In the genomic region with DNA sequence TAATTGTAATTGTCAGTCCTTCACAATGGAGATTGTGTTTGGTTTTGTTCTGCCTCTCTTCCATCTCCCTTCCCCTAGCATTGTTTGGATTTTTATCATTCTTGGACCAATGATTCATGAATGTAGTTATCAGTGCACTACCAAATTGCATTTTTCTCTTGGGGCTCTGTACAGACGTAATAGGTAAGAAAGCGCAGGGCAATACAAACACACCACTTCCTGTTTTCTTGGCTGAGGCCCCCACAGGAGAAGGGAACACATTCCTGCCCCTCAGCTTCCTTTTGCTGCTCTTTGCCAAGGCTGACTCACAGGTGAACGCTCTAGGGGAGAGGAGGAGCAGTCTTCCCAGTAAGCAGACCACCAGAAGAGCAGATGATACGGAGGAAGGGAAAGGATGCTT, we compare ENCODE assay signal across 16 mouse cellular contexts. TPM values are rescaled to one million over a fixed set of nuclear protein-coding genes. Genes with fewer than 3 reads are reported as not detected.
DNase-seq lines count a peak whose midpoint lies in the region; ATAC-seq and TF ChIP-seq lines count a peak whose summit lies in the region.
"Had no signal": no experiment of that assay in that cellular context is flagged by ENCODE, and none has a peak within 500 bp of the region (broad histone marks: within the 10 kb centered on the region; RNA-seq: fewer than 3 reads in every experiment).

No protein-coding gene starts in this region.

- TF ChIP-seq CTCF in C2C12 (IDR thresholded peaks at IDR 0.05; ENCODE audit: control insufficient read depth, insufficient read depth, insufficient read length) (no peak), MEL (IDR thresholded peaks at IDR 0.05 in 2 of 3, conservative IDR thresholded peaks at IDR 0.05 in 1 of 3; ENCODE audit: control insufficient read depth in 1 of 3, insufficient read depth in 1 of 3, low read depth in 2 of 3, low read length in 3 of 3, poor library complexity in 1 of 3, severe bottlenecking in 1 of 3) (no peak)

- WGBS in heart, embryonic 14.5 days = 24% methylated on average over 4 of the region's 4 CpGs
- 81% methylated on average over 4 of the region's 4 CpGs for WGBS in hindbrain, embryonic 14.5 days

- peaks cover 6% of the 10 kb centered on the region in 2 experiments; a peak in 3 of 4 replicates for H3K4me1 ChIP-seq in heart, embryonic 14.5 days (ENCODE audit: control insufficient read depth in 2 of 2, insufficient read depth in 2 of 2, low read length in 2 of 2)
- H3K4me1 ChIP-seq in MEL (ENCODE audit: control insufficient read depth in 1 of 2, insufficient read depth in 2 of 2, low read length in 2 of 2) = no peaks in the 10 kb centered on the region
- H3K4me1 ChIP-seq in hindbrain, embryonic 14.5 days (replicated peaks; ENCODE audit: control insufficient read depth, insufficient read depth, low read length) = no peaks in the 10 kb centered on the region
- H3K4me1 ChIP-seq: neural tube, embryonic 13.5 days had no signal

- H3K27me3 ChIP-seq in heart, embryonic 14.5 days (ENCODE audit: control insufficient read depth, insufficient read depth, low read length) = no peaks in the 10 kb centered on the region
- no peaks in the 10 kb centered on the region for H3K27me3 ChIP-seq in C2C12 (ENCODE audit: control insufficient read depth, insufficient read depth, insufficient read length)
- peaks cover 0 to 3% of the 10 kb centered on the region in 2 experiments; a peak in 1 of 4 replicates for H3K27me3 ChIP-seq in MEL (ENCODE audit: control insufficient read depth in 1 of 2, insufficient read depth in 2 of 2, low read length in 2 of 2)
- no peaks in the 10 kb centered on the region for H3K27me3 ChIP-seq in hindbrain, embryonic 14.5 days (ENCODE audit: control insufficient read depth, insufficient read depth, low read length)
- H3K27me3 ChIP-seq: heart, embryonic 13.5 days; neural tube, embryonic 13.5 days had no signal

- H3K4me2 ChIP-seq in heart, embryonic 14.5 days (ENCODE audit: low read length) = no peak overlapping the region
- H3K4me2 ChIP-seq in hindbrain, embryonic 14.5 days (replicated peaks) = no peak overlapping the region
- H3K4me2 ChIP-seq: heart, embryonic 13.5 days; neural tube, embryonic 13.5 days had no signal

- no peak overlapping the region for H3ac ChIP-seq in C2C12 (ENCODE audit: control insufficient read depth, insufficient read length, low read depth)

- no peaks in the 10 kb centered on the region for H3K79me3 ChIP-seq in C2C12 (ENCODE audit: low read depth)

- H3K9ac ChIP-seq in heart, embryonic 14.5 days (ENCODE audit: low read length) = no peak overlapping the region
- H3K9ac ChIP-seq in MEL (ENCODE audit: control insufficient read depth, low read depth, low read length, poor library complexity, severe bottlenecking) = no peak overlapping the region
- no peak overlapping the region for H3K9ac ChIP-seq in hindbrain, embryonic 14.5 days
- H3K9ac ChIP-seq: heart, embryonic 13.5 days; neural tube, embryonic 13.5 days had no signal

- no peak for TF ChIP-seq EP300 in MEL (IDR thresholded peaks at IDR 0.05; ENCODE audit: low read depth in 1 of 2, low read length in 2 of 2)

- H3K27ac ChIP-seq in heart, embryonic 14.5 days (replicated peaks in 1 of 2; ENCODE audit: control insufficient read depth in 1 of 2, insufficient read depth in 1 of 2, low read depth in 2 of 2, low read length in 2 of 2) = no peak overlapping the region
- H3K27ac ChIP-seq in MEL (ENCODE audit: control insufficient read depth, low read depth, low read length) = no peak overlapping the region
- H3K27ac ChIP-seq in hindbrain, embryonic 14.5 days = no peak overlapping the region
- H3K27ac ChIP-seq: heart, embryonic 13.5 days; hindbrain, postnatal 0 days; neural tube, embryonic 13.5 days had no signal

- H3K79me2 ChIP-seq in C2C12 (ENCODE audit: control insufficient read depth, insufficient read depth) = no peaks in the 10 kb centered on the region
- H3K79me2 ChIP-seq in MEL (ENCODE audit: control insufficient read depth, insufficient read depth, low read length, poor library complexity) = no peaks in the 10 kb centered on the region

- intact Hi-C loops in heart, postnatal 10 days (cut with DNase I) = no loop called here

- no peak overlapping the region for H3K4me3 ChIP-seq in heart, embryonic 14.5 days (ENCODE audit: control insufficient read depth in 1 of 2, insufficient read depth in 1 of 2, low read depth in 1 of 2, low read length in 2 of 2)
- no peak overlapping the region for H3K4me3 ChIP-seq in C2C12 (ENCODE audit: insufficient read depth, poor library complexity, severe bottlenecking)
- no peak overlapping the region for H3K4me3 ChIP-seq in MEL (ENCODE audit: control insufficient read depth in 1 of 2, insufficient read depth in 1 of 2, low read depth in 2 of 2, low read length in 2 of 2)
- no peak overlapping the region for H3K4me3 ChIP-seq in hindbrain, embryonic 14.5 days (replicated peaks; ENCODE audit: low read length)
- H3K4me3 ChIP-seq: heart, embryonic 13.5 days; neural tube, embryonic 13.5 days had no signal

- DNase-seq in heart, postnatal 10 days = no peak
- peak; percentile 6 for DNase-seq in MEL (ENCODE audit: low read depth, low spot score)
- no peak for DNase-seq in right cerebral cortex, postnatal 10 days (ENCODE audit: low spot score in 2 of 2)
- no peak for DNase-seq in hindbrain, embryonic 14.5 days (ENCODE audit: low spot score)
- DNase-seq: cerebellum, postnatal 14 days; gastrocnemius, postnatal 14 days; kidney, adult 8-10 months; lung, postnatal 14 days; right cerebral cortex, postnatal 25 days; thymus, postnatal 25 days had no signal

- TF ChIP-seq POLR2A in MEL (IDR thresholded peaks at IDR 0.05; ENCODE audit: control insufficient read depth in 1 of 2, insufficient read depth in 1 of 2, low read depth in 1 of 2, low read length in 2 of 2, poor library complexity in 1 of 2) = no peak

- TF ChIP-seq RAD21 in MEL (IDR thresholded peaks at IDR 0.05; ENCODE audit: low read depth, low read length) = no peak

- peak; percentile 39; the same call in 1 of the 2 replicates for ATAC-seq in heart, embryonic 14.5 days (ENCODE audit: insufficient number of reproducible peaks, insufficient read depth, low FRiP score, low read depth)
- ATAC-seq in granulocyte monocyte progenitor cell, adult 5-6 weeks (replicated peaks; ENCODE audit: poor library complexity, severe bottlenecking) = 0 out of 2 replicates have a peak, but pooled peaks have one; percentile 7
- no peak for ATAC-seq in hindbrain, embryonic 14.5 days (ENCODE audit: low FRiP score)
- ATAC-seq: hindbrain, postnatal 0 days had no signal

- no peaks in the 10 kb centered on the region for H3K9me3 ChIP-seq in heart, embryonic 14.5 days (ENCODE audit: control insufficient read depth, low read length)
- no peaks in the 10 kb centered on the region for H3K9me3 ChIP-seq in MEL (replicated peaks; ENCODE audit: insufficient read depth, low read length)
- H3K9me3 ChIP-seq in hindbrain, embryonic 14.5 days (ENCODE audit: control insufficient read depth, low read length) = no peaks in the 10 kb centered on the region
- H3K9me3 ChIP-seq: heart, embryonic 13.5 days; neural tube, embryonic 13.5 days had no signal

- H3K36me3 ChIP-seq in heart, embryonic 14.5 days (ENCODE audit: control insufficient read depth, insufficient read depth, low read length) = no peaks in the 10 kb centered on the region
- no peaks in the 10 kb centered on the region for H3K36me3 ChIP-seq in C2C12 (ENCODE audit: control insufficient read depth, insufficient read depth)
- no peaks in the 10 kb centered on the region for H3K36me3 ChIP-seq in MEL (ENCODE audit: control insufficient read depth in 1 of 2, insufficient read depth in 2 of 2, low read length in 2 of 2)
- no peaks in the 10 kb centered on the region for H3K36me3 ChIP-seq in hindbrain, embryonic 14.5 days (replicated peaks; ENCODE audit: control insufficient read depth, insufficient read depth)
- H3K36me3 ChIP-seq: heart, embryonic 13.5 days; neural tube, embryonic 13.5 days had no signal

TF ChIP-seq in C2C12, 6 proteins besides CTCF, POLR2A, EP300 and RAD21:
- peak; percentile 23 for TF ChIP-seq FOSL1 (IDR thresholded peaks at IDR 0.05; ENCODE audit: insufficient read depth, low read length, poor library complexity, severe bottlenecking)
- TF ChIP-seq MYOG (IDR thresholded peaks at IDR 0.05; ENCODE audit: control insufficient read depth, extremely low read depth, insufficient read length) = no peak
- TF ChIP-seq MAX (IDR thresholded peaks at IDR 0.05) = peak; percentile 17

TF ChIP-seq in MEL, 35 proteins besides CTCF, POLR2A, EP300 and RAD21:
- TF ChIP-seq MAZ (IDR thresholded peaks at IDR 0.05; ENCODE audit: low read depth, low read length) = no peak
- TF ChIP-seq MXI1 (IDR thresholded peaks at IDR 0.05; ENCODE audit: low read depth, low read length) = no peak
- no peak for TF ChIP-seq MYC (IDR thresholded peaks at IDR 0.05; ENCODE audit: low read depth, low read length)
- TF ChIP-seq MAX (IDR thresholded peaks at IDR 0.05; ENCODE audit: low read length) = no peak
- TF ChIP-seq POLR2AphosphoS2 (IDR thresholded peaks at IDR 0.05; ENCODE audit: low read length) = no peak
- no peak for TF ChIP-seq MAFK (IDR thresholded peaks at IDR 0.05; ENCODE audit: borderline replicate concordance, low read depth, low read length)

RNA-seq across cellular contexts. Expression of a gene that starts 37.7 kb away (rescaled TPM):
- 6.8 and 7.8 TPM in 2 replicates for polyA plus RNA-seq in heart, embryonic 14.5 days (2014; fragmentation: Nextera tagmentation; extraction: Ambion mirVana)
- total RNA-seq in heart, postnatal 10 days (2021) = 10 to 100 TPM; 13.2 to 13.5 TPM
- polyA plus RNA-seq in C2C12 (2012; fragmentation: generic; extraction: Trizol) = 9.4 TPM
- total RNA-seq in MEL (2012; rRNA removed) = 1.2 and 1.7 TPM in 2 replicates
- 1 to 10 TPM in 1 of 2 experiments, not detected in 1; 2.4 TPM for polyA plus RNA-seq in MEL (2012; ENCODE audit: insufficient read depth in 1 of 2, insufficient read length in 2 of 2, low read depth in 1 of 2, low replicate concordance in 2 of 2, missing spikeins in 1 of 2)
- 3.5 and 7.8 TPM in 2 replicates for total RNA-seq in granulocyte monocyte progenitor cell, adult 5-6 weeks (2014; fragmentation: Nextera tagmentation)
- 3.5 and 4.5 TPM in 2 replicates for total RNA-seq in granulocyte monocyte progenitor cell, adult 5-6 weeks (2017)
- 15.0 and 15.4 TPM in 2 replicates for polyA plus RNA-seq in hindbrain, embryonic 14.5 days (2014; fragmentation: Nextera tagmentation; extraction: Ambion mirVana)
